Mouse (Mus musculus): ENCODE measurements around the gene Cdx4. TPM values are rescaled to one million over a fixed set of nuclear protein-coding genes. Genes with fewer than 3 reads are reported as not detected.

The Cdx4 gene
- polyA plus RNA-seq, 1 experiment from 2014 or later, result not detected

DNA sequence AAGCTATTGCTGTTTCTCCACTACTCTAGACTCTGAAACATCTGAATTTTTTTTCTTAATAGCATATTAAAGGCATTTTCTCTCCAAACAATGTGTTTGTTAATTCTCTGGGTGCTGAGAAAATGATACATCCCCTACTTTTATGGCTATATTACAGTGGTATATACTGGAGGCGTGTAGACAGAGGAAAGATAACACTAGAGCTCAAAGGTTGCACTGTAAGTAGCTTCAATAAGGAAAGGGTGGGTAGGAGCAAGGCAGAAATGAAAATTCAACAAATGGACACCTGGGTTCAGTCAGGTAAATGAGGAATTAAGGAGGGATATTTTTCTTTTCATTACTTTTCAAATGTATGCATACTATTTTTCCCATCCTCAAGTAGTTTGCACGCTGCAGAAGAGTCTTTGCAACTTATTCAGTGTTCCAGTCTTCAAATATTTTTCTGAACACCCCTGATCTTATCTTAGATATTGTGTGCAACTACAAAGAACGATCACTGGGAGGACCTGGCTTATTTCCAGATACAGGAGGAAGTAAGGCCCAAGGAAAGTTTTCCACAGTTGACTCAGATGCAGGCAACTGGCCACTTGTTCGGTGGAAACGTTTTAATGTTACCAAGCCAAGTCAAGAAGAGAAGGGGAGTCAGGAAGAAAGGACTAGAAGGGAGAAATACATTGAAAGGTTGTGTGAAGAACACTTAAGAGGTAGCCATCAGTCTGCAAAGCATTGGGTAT, 10.1 kb downstream of the Cdx4 start:
- H3K4me3 ChIP-seq, result no peak overlapping the region
- H3K36me3 ChIP-seq (ENCODE audit: poor library complexity, severe bottlenecking), result no peaks in the 10 kb centered on the region
- WGBS, result 75% methylated on average over 5 of the region's 5 CpGs

DNA sequence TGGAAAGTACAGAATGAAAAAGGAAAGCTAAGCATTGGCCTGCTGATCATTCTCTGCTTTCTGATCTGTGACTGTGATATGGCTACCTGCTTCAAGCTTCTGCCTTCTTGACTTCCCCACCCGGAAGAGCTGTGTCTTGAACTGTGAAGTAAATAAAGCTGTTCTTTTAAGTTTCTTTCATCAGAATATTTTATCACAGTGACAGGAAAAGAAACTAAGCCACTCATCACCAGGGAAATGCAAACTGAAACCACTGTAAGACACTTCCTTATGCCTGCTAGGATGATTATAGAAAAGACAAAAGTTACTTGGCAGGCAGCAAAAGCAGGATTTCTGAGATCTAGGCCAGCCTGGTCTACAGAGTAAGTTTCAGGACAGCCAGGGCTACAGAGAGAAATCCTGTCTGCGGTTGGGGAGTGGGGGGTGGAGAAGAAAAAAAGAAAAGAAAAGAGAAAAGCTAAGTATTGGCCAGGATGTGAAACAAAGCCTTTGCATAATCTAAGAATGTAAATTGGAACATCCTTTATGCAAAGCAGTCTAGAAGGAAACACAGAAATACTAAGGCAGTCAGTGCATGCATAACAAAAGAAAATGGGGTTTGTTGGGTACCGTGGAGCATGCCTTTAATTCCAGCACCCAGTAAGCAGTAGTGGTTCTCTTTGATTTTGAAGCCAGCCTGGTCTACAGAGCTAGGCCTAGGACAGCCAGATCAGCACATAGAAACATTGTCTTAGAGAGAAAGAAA, 20.3 kb downstream of the Cdx4 start:
- WGBS, result 60% methylated on average over 3 of the region's 3 CpGs
- no peak overlapping the region for H3K4me3 ChIP-seq

More for the DNA sequence above, 10.1 kb downstream of the Cdx4 start:
- Histone ChIP-seq H3K9me3 (replicated peaks) (no peaks in the 10 kb centered on the region), H3K4me1 (no peaks in the 10 kb centered on the region), H3K27me3 (peaks cover 31% of the 10 kb centered on the region; the same call in 1 of the 2 replicates), H3K9ac (no peak overlapping the region), H3K27ac (no peak overlapping the region), H3K4me2 (no peak overlapping the region)
- ATAC-seq, result no peak

DNA sequence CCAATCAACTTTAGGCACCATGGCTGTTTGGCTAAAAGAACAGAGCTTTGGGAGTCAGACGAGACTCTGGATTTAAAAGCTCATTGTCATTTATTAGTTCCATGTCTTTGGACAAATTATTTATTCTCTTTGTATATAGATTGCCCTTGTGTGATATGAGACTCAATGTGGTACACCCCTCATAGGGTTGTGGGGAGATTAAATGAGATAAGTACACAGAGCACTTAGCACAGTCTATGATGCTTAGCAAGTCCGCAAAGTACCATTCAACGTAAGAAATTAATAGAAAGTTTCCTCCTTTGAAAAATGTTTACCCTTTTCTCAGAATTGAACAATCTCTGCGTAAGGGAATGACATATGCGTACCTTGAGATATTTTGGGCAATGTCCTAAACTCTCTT, 34.6 kb downstream of the Cdx4 start:
- Histone ChIP-seq H3K27ac (no peak overlapping the region), H3K9me3 (replicated peaks) (no peaks in the 10 kb centered on the region), H3K4me1 (no peaks in the 10 kb centered on the region), H3K27me3 (peaks cover 47% of the 10 kb centered on the region), H3K9ac (no peak overlapping the region), H3K36me3 (ENCODE audit: poor library complexity, severe bottlenecking) (no peaks in the 10 kb centered on the region), H3K4me3 (peak overlapping the region; percentile 56), H3K4me2 (peak overlapping the region; percentile 60)
- WGBS, result 41% methylated on average over 5 of the region's 5 CpGs
- peak; percentile 36 for ATAC-seq

More for the DNA sequence above, 20.3 kb downstream of the Cdx4 start:
- H3K9ac ChIP-seq, result no peak overlapping the region
- H3K9me3 ChIP-seq (replicated peaks), result no peaks in the 10 kb centered on the region
- no peak for ATAC-seq
- H3K4me2 ChIP-seq, result no peak overlapping the region
- no peaks in the 10 kb centered on the region for H3K36me3 ChIP-seq (ENCODE audit: poor library complexity, severe bottlenecking)
- peaks cover 17% of the 10 kb centered on the region; the same call in 1 of the 2 replicates for H3K27me3 ChIP-seq
- H3K4me1 ChIP-seq, result no peaks in the 10 kb centered on the region
- H3K27ac ChIP-seq, result no peak overlapping the region

DNA sequence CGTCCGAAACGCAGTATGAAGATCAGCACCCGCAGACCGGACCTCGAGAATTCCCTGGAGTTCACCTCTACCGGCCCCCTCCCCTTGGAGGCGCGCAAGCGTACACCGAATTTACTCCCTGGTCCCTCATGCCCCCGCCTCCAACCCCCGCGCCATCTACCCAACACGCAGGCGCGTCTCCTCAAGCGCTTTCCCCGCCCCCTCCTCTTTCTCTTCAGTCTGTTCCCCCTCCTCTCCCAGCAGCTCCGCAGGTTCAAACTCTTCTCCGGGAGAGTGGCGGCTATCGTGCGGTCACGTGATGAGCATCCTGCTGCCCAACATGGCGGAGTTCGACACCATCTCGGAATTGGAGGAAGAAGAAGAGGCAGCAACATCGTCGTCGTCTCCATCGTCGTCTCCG, 35.1 kb downstream of the Cdx4 start, which contains the start of gene Chic1:
Gene Chic1 (plus strand): TSS at position 190 of the 400 bp plus-strand sequence.
- Histone ChIP-seq H3K27ac (peak within 1 kb of the TSS; percentile 61), H3K4me3 (peak within 1 kb of the TSS; percentile 56), H3K27me3 (peaks cover 45% of the 10 kb centered on the region), H3K9ac (peak within 1 kb of the TSS; percentile 78), H3K36me3 (ENCODE audit: poor library complexity, severe bottlenecking) (no peaks in the 10 kb centered on the region), H3K4me1 (no peaks in the 10 kb centered on the region), H3K9me3 (replicated peaks) (no peaks in the 10 kb centered on the region), H3K4me2 (peak within 1 kb of the TSS; percentile 60)
- peak; percentile 97 for ATAC-seq
- 14% methylated on average over 33 of the region's 34 CpGs for WGBS

DNA sequence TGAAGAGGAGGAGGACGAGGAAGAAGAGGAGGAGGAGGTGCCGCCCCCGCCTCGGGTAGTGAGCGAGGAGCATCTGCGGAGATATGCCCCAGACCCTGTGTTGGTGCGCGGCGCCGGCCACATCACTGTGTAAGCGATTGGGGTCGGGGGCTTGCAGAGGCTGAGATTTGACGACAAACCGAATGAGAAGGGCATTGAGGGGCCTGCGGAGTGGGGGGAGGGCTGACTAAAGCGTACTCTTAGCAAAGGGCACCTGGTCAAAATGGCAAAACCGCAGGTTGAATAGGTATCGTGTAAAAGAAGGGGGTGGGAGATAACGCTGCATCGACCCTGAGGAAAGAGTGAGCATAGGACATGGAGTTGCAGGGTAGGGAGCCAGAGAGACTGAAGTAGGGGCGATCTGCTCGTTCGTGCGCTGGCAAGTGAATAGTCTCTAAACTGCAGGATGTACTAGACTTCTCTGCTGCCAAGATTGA, 35.6 kb downstream of the Cdx4 start:
- peak overlapping the region; percentile 61 for H3K27ac ChIP-seq
- peak overlapping the region; percentile 60 for H3K4me2 ChIP-seq
- no peaks in the 10 kb centered on the region for H3K9me3 ChIP-seq (replicated peaks)
- peak overlapping the region; percentile 56 for H3K4me3 ChIP-seq
- WGBS, result 10% methylated on average over 24 of the region's 24 CpGs
- ATAC-seq, result peak; percentile 86
- H3K9ac ChIP-seq, result peak overlapping the region; percentile 78
- peaks cover 45% of the 10 kb centered on the region for H3K27me3 ChIP-seq
- H3K36me3 ChIP-seq (ENCODE audit: poor library complexity, severe bottlenecking), result no peaks in the 10 kb centered on the region
- H3K4me1 ChIP-seq, result no peaks in the 10 kb centered on the region

DNA sequence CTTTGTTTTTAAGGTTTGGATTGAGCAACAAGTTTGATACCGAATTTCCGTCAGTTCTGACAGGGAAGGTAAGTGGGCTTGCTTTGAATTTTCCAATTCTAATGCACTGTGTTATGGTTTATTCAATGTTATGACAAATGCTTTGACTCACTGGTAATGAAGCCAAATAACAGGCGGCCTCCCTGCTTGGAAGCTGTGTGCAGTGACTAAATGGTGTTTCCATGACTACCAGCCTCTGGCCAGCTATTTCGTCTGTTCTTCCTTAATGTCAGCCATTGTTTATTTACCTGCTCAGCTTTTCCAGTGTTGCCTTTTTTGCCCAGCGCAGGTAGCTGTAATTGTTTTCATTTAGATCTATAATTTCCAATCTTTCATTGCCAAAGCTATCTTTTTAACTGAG, 45.0 kb downstream of the Cdx4 start:
- Histone ChIP-seq H3K4me1 (no peaks in the 10 kb centered on the region), H3K36me3 (ENCODE audit: poor library complexity, severe bottlenecking) (no peaks in the 10 kb centered on the region), H3K9me3 (replicated peaks) (no peaks in the 10 kb centered on the region), H3K27ac (no peak overlapping the region), H3K4me3 (no peak overlapping the region), H3K27me3 (peaks cover 16% of the 10 kb centered on the region; the same call in 1 of the 2 replicates), H3K4me2 (no peak overlapping the region), H3K9ac (no peak overlapping the region)
- 0 out of 2 replicates have a peak, but pooled peaks have one; percentile 51 for ATAC-seq
- 45% methylated on average over 5 of the region's 5 CpGs for WGBS

DNA sequence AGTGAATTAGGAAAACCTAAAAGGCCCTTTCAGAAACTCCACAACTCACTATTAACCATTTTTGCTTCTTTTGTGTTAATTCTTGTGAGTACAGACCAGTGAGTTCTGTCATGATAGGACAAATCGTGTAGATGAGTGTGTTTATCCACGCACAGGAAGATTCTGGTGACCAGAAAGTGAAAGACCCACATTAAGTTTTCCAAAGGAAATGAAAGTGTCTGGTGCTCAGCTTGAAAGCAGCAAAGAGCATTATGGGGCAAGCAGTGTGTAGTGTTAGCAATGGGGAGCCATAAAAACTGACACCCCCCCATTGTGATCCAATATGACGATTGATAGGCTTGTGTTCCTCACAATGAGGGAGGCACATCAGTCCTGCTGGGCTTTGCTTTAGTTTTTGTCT, 47.5 kb downstream of the Cdx4 start:
- ATAC-seq, result no peak
- Histone ChIP-seq H3K36me3 (ENCODE audit: poor library complexity, severe bottlenecking) (no peaks in the 10 kb centered on the region), H3K9me3 (replicated peaks) (no peaks in the 10 kb centered on the region), H3K4me3 (no peak overlapping the region), H3K4me1 (no peaks in the 10 kb centered on the region), H3K27ac (no peak overlapping the region), H3K4me2 (no peak overlapping the region), H3K27me3 (peaks cover 19% of the 10 kb centered on the region; the same call in 1 of the 2 replicates), H3K9ac (no peak overlapping the region)
- WGBS, result 61% methylated on average over 3 of the region's 3 CpGs

DNA sequence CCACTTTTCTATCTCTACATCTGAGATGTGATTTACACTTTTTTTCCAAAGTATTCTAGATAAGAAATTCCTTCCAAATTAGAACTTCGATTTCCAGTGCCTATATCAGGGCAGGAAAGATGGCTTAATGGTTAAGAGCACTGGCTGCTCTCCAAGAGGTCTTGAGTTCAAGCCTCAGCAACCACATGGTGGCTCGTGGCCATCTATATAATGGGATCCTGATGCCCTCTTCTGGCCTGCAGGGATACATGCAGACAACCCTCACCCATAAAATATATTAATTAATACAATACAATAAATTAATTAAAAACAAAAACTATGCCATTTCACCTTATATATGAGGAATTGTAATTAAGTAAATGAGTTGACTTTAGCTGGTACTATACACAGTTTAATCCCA, 50.0 kb downstream of the Cdx4 start:
- Histone ChIP-seq H3K27me3 (peaks cover 21% of the 10 kb centered on the region; the same call in 1 of the 2 replicates), H3K27ac (no peak overlapping the region), H3K36me3 (ENCODE audit: poor library complexity, severe bottlenecking) (no peaks in the 10 kb centered on the region), H3K4me1 (no peaks in the 10 kb centered on the region), H3K9ac (no peak overlapping the region), H3K4me3 (no peak overlapping the region), H3K4me2 (no peak overlapping the region), H3K9me3 (replicated peaks) (no peaks in the 10 kb centered on the region)
- no peak for ATAC-seq
- WGBS, result 76% methylated on average over 2 of the region's 2 CpGs

DNA sequence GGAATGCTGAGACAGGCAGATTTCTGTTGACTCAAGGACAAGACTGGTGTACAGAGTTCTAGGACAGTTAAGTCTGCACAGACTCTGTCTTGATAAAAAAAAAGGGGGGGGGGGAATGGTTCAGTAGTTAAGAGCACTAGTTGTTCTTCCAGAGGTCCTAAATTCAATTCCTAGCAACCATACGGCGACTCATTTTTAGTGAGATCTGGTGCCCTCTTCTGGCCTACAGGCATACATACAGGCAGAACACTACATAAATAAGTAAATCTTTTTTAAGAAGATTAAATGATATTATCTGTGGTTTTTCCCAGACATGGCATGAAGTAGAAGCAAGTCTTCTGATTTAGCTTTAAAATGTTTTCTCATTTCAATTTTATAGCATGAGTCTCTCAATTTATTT, 50.4 kb downstream of the Cdx4 start:
- H3K4me3 ChIP-seq, result no peak overlapping the region
- ATAC-seq, result no peak
- H3K9ac ChIP-seq, result no peak overlapping the region
- no peaks in the 10 kb centered on the region for H3K36me3 ChIP-seq (ENCODE audit: poor library complexity, severe bottlenecking)
- no peaks in the 10 kb centered on the region for H3K4me1 ChIP-seq
- no peak overlapping the region for H3K4me2 ChIP-seq
- H3K9me3 ChIP-seq (replicated peaks), result no peaks in the 10 kb centered on the region
- H3K27ac ChIP-seq, result no peak overlapping the region
- peaks cover 23% of the 10 kb centered on the region; the same call in 1 of the 2 replicates for H3K27me3 ChIP-seq
- WGBS, result 33% methylated on average over 2 of the region's 2 CpGs

DNA sequence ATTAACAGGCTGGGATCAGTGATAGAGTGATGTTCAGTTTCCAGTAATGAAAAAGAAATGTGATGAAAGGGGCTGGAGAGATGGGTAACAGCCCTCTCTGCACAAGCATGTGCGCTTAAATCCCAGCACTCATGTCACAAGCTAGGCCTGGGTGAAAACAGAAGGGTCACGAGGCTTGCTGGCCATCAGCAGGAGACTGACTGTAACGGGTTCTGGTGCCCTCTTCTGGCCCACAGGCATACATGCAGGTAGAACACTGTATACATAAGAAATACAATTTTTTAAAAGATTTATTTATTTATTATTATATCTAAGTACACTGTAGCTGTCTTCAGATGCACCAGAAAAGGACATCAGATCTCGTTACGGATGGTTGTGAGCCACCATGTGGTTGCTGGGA, 53.1 kb downstream of the Cdx4 start:
- Histone ChIP-seq H3K4me3 (no peak overlapping the region), H3K9me3 (replicated peaks) (no peaks in the 10 kb centered on the region), H3K27ac (no peak overlapping the region), H3K4me1 (no peaks in the 10 kb centered on the region), H3K4me2 (no peak overlapping the region), H3K36me3 (ENCODE audit: poor library complexity, severe bottlenecking) (no peaks in the 10 kb centered on the region), H3K9ac (no peak overlapping the region), H3K27me3 (peaks cover 19% of the 10 kb centered on the region; the same call in 1 of the 2 replicates)
- WGBS, result 68% methylated on average over 5 of the region's 5 CpGs
- ATAC-seq, result no peak

Data from forebrain, embryonic 13.5 days (tissue).